Mouse (Mus musculus) heart, embryonic 10.5 days (tissue): ENCODE measurements at regions not wholly inside any gene's neighbourhood (a gene's known extent, or its start where the extent isn't known, plus 50 kb on each side); places are given as distances from the start of the nearest gene placed in this dataset.

Source experiments
- DNase-seq: peaks from one replicate; pipeline ENCODE4 v3.0.0-alpha.2; 2017; ENCODE audit warnings: low spot score
- H3K27ac ChIP-seq: fragments of 300-500 bp; sonication (generic); 2 replicates; pipeline ENCODE4 v1.5.1; 2016; ENCODE audit warnings: mild to moderate bottlenecking
- H3K27me3 ChIP-seq: fragments of 300-500 bp; sonication (generic); 2 replicates; pipeline ENCODE4 v1.6.1; 2016; ENCODE audit warnings: mild to moderate bottlenecking; ENCODE audit not compliant: poor library complexity, insufficient read depth, severe bottlenecking
- H3K36me3 ChIP-seq: fragments of 300-500 bp; sonication (generic); 2 replicates; pipeline ENCODE4 v1.6.1; 2016; ENCODE audit warnings: mild to moderate bottlenecking, moderate library complexity
- H3K4me1 ChIP-seq: fragments of 300-500 bp; sonication (generic); 2 replicates; pipeline ENCODE4 v1.6.1; 2016; ENCODE audit warnings: mild to moderate bottlenecking
- H3K4me3 ChIP-seq: fragments of 300-500 bp; sonication (generic); 2 replicates; pipeline ENCODE4 v1.5.1; 2016; ENCODE audit warnings: mild to moderate bottlenecking, moderate library complexity
- H3K9me3 ChIP-seq: fragments of 300-500 bp; sonication (generic); 2 replicates; pipeline ENCODE4 v1.6.1; 2016; ENCODE audit warnings: mild to moderate bottlenecking, moderate library complexity
- WGBS: fragments of 180-500 bp; shearing (Covaris S2); methylation state at CpG from one replicate; pipeline ENCODE4 v1.1.7; 2016; 5-methylcytosine and 5-hydroxymethylcytosine counted together

GRCm38 (mm10) chr10:111388545-111389320, 84.3 kb upstream of the Nap1l1 start:
- Histone ChIP-seq H3K27me3 (no peaks in the 10 kb centered on the region), H3K27ac (peak overlapping the region; percentile 26; the same call in 1 of the 2 replicates), H3K36me3 (no peaks in the 10 kb centered on the region), H3K9me3 (no peaks in the 10 kb centered on the region), H3K4me3 (no peak overlapping the region), H3K4me1 (peaks cover 27% of the 10 kb centered on the region)
- no peak for DNase-seq
- 76% methylated on average over 12 of the region's 12 CpGs for WGBS

- 34% methylated on average over 9 of the region's 9 CpGs for WGBS
- Histone ChIP-seq H3K4me3 (no peak overlapping the region), H3K27me3 (no peaks in the 10 kb centered on the region), H3K9me3 (no peaks in the 10 kb centered on the region), H3K4me1 (peaks cover 27% of the 10 kb centered on the region), H3K36me3 (no peaks in the 10 kb centered on the region), H3K27ac (peak overlapping the region; percentile 11; the same call in 1 of the 2 replicates)
- DNase-seq = peak; percentile 94
Observed at GRCm38 (mm10) chr10:111389890-111390289, 83.1 kb upstream of the Nap1l1 start.

DNA sequence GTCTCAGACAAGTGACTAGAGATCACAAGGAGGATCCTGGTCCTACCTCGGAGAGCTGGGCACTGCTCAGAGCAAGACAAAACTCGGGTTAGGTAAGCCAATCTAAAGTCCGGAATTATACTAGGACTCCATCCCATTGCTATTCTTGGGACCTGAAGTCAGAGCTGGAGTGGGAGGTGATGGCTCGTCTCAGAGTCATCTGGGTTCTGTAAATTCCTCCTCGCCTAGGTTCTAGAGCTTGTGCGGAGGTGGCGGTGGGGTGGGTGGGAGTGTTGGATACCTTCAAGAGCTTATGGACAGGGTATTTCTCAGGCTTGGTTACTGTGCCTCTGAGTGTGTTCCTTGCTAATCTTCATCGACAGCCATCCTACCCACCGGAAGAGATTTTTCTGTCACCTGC, 78.6 kb upstream of the Nap1l1 start:
- WGBS = 89% methylated on average over 9 of the region's 9 CpGs
- H3K9me3 ChIP-seq = no peaks in the 10 kb centered on the region
- H3K36me3 ChIP-seq = no peaks in the 10 kb centered on the region
- H3K27ac ChIP-seq = no peak overlapping the region
- H3K4me3 ChIP-seq = no peak overlapping the region
- DNase-seq = no peak
- no peaks in the 10 kb centered on the region for H3K27me3 ChIP-seq
- peaks cover 11% of the 10 kb centered on the region for H3K4me1 ChIP-seq

- no peak overlapping the region for H3K27ac ChIP-seq
- H3K9me3 ChIP-seq = no peaks in the 10 kb centered on the region
- peaks cover 10% of the 10 kb centered on the region for H3K4me1 ChIP-seq
- no peak for DNase-seq
- no peak overlapping the region for H3K4me3 ChIP-seq
- WGBS = 93% methylated on average over 6 of the region's 6 CpGs
- H3K36me3 ChIP-seq = no peaks in the 10 kb centered on the region
- H3K27me3 ChIP-seq = no peaks in the 10 kb centered on the region
Observed at GRCm38 (mm10) chr10:111405071-111405470, 68.0 kb upstream of the Nap1l1 start.

GRCm38 (mm10) chr10:111408887-111409286, 64.1 kb upstream of the Nap1l1 start:
- H3K9me3 ChIP-seq = no peaks in the 10 kb centered on the region
- peak overlapping the region; percentile 65; the same call in 1 of the 2 replicates for H3K27ac ChIP-seq
- DNase-seq = no peak
- H3K36me3 ChIP-seq = no peaks in the 10 kb centered on the region
- 74% methylated on average over 3 of the region's 3 CpGs for WGBS
- peaks cover 10% of the 10 kb centered on the region for H3K4me1 ChIP-seq
- H3K27me3 ChIP-seq = no peaks in the 10 kb centered on the region
- no peak overlapping the region for H3K4me3 ChIP-seq

GRCm38 (mm10) chr10:111409497-111409896, 63.5 kb upstream of the Nap1l1 start:
- H3K4me3 ChIP-seq = no peak overlapping the region
- H3K27ac ChIP-seq = no peak overlapping the region
- 77% methylated on average over 5 of the region's 5 CpGs for WGBS
- DNase-seq = no peak
- H3K27me3 ChIP-seq = no peaks in the 10 kb centered on the region
- H3K36me3 ChIP-seq = no peaks in the 10 kb centered on the region
- no peaks in the 10 kb centered on the region for H3K9me3 ChIP-seq
- peaks cover 10% of the 10 kb centered on the region for H3K4me1 ChIP-seq

- Histone ChIP-seq H3K27me3 (no peaks in the 10 kb centered on the region), H3K27ac (no peak overlapping the region), H3K4me1 (peaks cover 10% of the 10 kb centered on the region), H3K9me3 (no peaks in the 10 kb centered on the region), H3K4me3 (no peak overlapping the region), H3K36me3 (no peaks in the 10 kb centered on the region)
- DNase-seq = no peak
- 80% methylated on average over 3 of the region's 3 CpGs for WGBS
Observed at GRCm38 (mm10) chr10:111410121-111410520, 62.9 kb upstream of the Nap1l1 start.

DNA sequence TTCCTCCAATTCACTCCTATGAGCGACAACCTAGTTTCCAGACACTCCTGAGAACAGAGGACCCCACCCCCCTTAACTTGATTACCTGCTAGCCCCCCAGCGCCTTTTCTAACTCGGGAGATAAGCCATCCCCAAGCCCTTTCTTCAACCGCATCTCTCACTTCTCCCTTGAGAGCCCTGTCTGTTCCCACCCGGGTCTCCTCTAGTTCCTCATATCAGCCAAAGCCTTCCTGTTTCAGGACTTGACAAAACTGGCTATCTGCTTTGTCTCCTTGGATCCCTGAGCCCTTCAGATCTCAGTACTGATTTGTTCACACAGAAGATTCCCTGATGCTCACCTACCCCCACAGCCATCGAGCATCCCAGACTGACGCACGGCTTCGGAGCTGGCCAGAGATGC, 61.5 kb upstream of the Nap1l1 start:
- H3K4me1 ChIP-seq = peaks cover 10% of the 10 kb centered on the region
- H3K36me3 ChIP-seq = no peaks in the 10 kb centered on the region
- no peak for DNase-seq
- no peaks in the 10 kb centered on the region for H3K27me3 ChIP-seq
- H3K4me3 ChIP-seq = no peak overlapping the region
- H3K27ac ChIP-seq = no peak overlapping the region
- 60% methylated on average over 9 of the region's 9 CpGs for WGBS
- no peaks in the 10 kb centered on the region for H3K9me3 ChIP-seq

DNA sequence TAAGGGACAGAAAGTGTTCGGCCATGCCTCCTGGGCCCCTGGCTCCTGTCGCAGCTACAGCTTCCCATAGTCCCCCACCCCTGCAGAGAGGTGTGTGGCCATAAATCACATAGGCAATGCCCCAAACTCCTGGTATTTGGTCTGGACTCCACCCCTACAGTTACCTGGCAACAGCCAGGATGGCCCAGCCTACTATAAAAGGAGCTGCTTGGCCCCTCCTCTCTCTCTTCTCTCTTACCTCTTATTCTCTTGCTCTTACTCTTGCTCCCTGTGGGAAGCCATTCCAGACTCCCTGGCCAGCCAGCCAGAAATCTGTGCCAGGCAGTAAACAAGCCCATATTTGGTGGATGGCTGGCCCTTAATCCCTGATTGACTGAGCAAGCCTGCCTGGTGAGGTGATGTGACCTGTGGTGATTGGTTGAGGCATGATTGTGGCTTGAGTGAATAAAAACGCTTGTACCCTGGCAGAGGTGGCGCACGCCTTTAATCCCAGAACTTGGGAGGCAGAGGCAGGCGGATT, 56.4 kb upstream of the Nap1l1 start:
- no peaks in the 10 kb centered on the region for H3K36me3 ChIP-seq
- peaks cover 30% of the 10 kb centered on the region for H3K4me1 ChIP-seq
- no peaks in the 10 kb centered on the region for H3K27me3 ChIP-seq
- no peaks in the 10 kb centered on the region for H3K9me3 ChIP-seq
- DNase-seq = no peak
- H3K27ac ChIP-seq = no peak overlapping the region
- H3K4me3 ChIP-seq = no peak overlapping the region
- WGBS = 89% methylated on average over 6 of the region's 6 CpGs

DNA sequence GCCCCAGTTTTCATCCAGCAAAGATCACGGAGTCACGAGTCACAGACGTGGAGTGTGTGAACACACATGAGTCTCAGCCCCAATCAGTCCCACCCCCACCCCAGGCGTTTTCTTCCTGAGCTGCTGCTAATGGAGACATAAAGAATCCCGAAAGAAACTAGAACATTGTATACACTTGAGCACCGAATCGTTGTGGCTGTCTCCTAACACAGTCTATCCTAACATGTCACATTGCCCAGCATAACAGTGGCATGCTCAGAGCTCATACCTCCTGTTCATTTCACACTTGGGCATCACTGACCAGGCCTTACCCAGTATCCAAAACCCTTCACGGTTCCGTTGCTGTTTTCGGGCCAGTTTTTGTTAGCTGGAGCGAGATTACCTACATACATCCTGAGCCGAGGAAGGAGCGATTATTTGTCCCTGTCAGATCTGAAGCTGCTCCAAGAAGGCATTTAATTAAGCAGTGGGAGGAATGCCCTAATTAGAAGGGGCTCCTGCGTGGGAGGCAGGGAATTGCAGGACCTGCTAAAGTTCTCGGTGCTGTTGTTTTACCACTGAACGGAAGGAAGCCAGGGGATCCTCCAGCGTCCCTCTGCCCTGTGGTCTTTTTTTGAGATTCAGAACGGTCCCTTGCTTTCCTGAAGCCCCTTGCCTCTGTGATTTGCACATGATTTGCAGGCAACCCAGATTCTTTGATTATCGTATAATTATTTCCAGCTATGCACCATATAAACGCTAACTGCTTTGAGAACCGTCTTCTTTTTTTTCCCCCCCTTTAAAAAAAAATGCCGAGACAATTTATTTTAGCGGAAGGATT, 53.4 kb upstream of the Nap1l1 start:
- H3K27ac ChIP-seq = peak overlapping the region; percentile 67
- 25% methylated on average over 23 of the region's 23 CpGs for WGBS
- H3K27me3 ChIP-seq = no peaks in the 10 kb centered on the region
- no peak for DNase-seq
- H3K4me3 ChIP-seq = peak overlapping the region; percentile 43
- H3K9me3 ChIP-seq = no peaks in the 10 kb centered on the region
- peaks cover 43% of the 10 kb centered on the region for H3K4me1 ChIP-seq
- no peaks in the 10 kb centered on the region for H3K36me3 ChIP-seq

DNA sequence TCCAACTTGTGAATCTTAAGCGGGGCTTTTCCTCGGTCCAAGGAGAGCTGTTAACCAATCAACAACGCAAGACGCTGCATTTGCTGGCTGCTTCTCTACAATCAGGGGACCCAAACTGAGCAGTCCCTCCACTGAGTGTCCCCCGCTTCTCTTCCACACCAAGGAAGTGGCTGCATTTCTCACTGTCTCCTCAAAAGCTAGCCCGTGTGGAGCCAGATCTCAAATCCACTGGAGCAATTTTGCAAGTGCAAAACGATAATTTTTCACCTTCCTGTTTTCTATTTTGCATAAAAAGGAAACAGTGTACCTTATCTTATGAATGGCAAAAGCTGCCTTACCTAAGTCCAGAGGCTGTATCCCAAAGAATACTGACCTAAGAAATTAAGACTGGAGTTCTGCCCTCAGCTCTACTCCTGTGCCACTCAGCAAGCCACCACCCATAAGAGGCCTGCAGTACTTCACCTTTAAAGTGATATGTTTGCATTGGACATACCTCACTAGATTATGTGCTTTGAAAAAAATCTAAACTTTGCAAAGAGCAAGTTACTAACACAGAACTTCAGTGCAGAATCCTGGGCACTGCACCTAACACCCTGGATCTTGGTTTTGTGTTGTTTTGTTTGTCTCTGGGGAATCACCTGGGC, 52.7 kb upstream of the Nap1l1 start:
- Histone ChIP-seq H3K9me3 (no peaks in the 10 kb centered on the region), H3K36me3 (no peaks in the 10 kb centered on the region), H3K4me3 (peak overlapping the region; percentile 43), H3K27me3 (no peaks in the 10 kb centered on the region), H3K27ac (peak overlapping the region; percentile 67), H3K4me1 (peaks cover 43% of the 10 kb centered on the region)
- 13% methylated on average over 7 of the region's 7 CpGs for WGBS
- DNase-seq = no peak

DNA sequence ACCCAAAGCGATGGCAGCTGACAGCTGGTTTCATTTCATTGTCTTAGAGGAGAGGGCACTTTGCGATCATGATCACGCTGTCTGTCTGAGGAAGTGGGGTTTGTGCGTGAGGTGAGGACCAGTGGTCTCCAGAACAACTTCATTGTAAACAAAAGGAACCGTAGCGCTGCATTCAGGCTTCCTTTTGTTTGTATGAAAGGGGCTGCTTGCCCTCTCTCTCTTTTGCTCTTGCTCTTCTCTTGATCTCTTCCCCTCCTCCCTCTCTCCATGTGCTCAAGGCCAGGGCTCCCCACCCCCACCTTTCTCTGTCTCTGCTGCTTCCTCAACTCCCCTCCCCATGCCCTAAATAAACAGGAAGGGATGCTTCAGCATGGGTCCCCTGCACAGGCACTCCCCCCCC, 51.0 kb upstream of the Nap1l1 start:
- no peaks in the 10 kb centered on the region for H3K36me3 ChIP-seq
- H3K9me3 ChIP-seq = no peaks in the 10 kb centered on the region
- H3K27me3 ChIP-seq = no peaks in the 10 kb centered on the region
- H3K27ac ChIP-seq = peak overlapping the region; percentile 75
- H3K4me3 ChIP-seq = peak overlapping the region; percentile 44
- H3K4me1 ChIP-seq = peaks cover 43% of the 10 kb centered on the region
- no peak for DNase-seq
- 14% methylated on average over 6 of the region's 6 CpGs for WGBS

DNA sequence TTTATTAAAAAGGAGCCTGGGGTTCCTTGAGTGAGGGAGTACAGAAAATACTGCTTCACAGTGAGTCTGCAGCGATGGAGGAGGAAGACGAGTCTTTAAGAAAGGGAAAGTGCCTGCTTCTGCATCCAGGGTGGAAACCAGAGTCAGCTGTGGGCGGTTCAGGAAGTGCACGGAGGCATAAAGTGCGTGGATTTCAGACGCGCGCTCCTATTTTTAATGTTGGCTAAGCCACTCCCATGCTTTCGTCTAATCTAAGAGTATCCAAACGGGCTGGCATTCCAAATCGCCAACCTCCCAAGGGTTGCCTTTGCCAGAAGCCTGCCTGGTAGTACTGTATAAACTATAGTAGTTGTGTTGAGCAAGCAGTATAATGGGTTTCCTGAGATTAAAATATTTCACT, 50.4 kb upstream of the Nap1l1 start:
- Histone ChIP-seq H3K36me3 (no peaks in the 10 kb centered on the region), H3K9me3 (no peaks in the 10 kb centered on the region), H3K27ac (peak overlapping the region; percentile 75), H3K4me3 (peak overlapping the region; percentile 31), H3K4me1 (peaks cover 43% of the 10 kb centered on the region), H3K27me3 (no peaks in the 10 kb centered on the region)
- no peak for DNase-seq
- WGBS = 33% methylated on average over 11 of the region's 11 CpGs
